Mouse (Mus musculus): ENCODE results near the gene Gcnt2.

DNA sequence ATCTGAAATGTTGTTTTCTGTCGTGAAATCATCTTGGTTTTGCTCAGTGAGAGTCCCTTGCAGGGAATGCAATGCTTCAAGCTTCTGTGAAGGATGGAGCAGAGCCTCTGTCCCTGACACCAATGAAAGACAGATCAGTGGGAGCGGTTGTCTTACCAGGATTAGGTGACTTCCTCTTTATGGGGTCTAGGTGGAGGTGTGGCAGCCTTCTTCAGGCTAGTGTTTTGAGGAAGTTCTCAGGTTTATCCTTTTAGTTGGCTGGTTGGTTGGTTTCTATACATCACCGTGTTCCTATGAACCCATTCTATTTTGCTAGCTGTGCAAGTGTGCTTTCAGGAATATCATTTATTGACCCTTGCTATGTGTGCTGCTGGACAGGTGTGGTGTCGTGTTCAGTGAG is 18.0 kb downstream of the Gcnt2 start:
- TF ChIP-seq HCFC1 (IDR thresholded peaks at IDR 0.05; ENCODE audit: borderline replicate concordance, insufficient read depth, low read length), result no peak
- no peak for TF ChIP-seq CHD2 (IDR thresholded peaks at IDR 0.05; ENCODE audit: low read depth, low read length)
- TF ChIP-seq MAFK (IDR thresholded peaks at IDR 0.05; ENCODE audit: insufficient read depth, low read depth, low read length), result no peak
- TF ChIP-seq ZNF384 (IDR thresholded peaks at IDR 0.05; ENCODE audit: low read depth, low read length), result no peak
- no peak for TF ChIP-seq ZC3H11A (IDR thresholded peaks at IDR 0.05; ENCODE audit: borderline replicate concordance, low read depth, low read length)
